Mouse (Mus musculus): ENCODE results near the gene Hist1h2an. TPM values are rescaled to one million over a fixed set of nuclear protein-coding genes. Genes with fewer than 3 reads are reported as not detected.

The Hist1h2an gene
- polyA plus RNA-seq, 1 experiment from 2014 or later: 51.2 TPM

DNA sequence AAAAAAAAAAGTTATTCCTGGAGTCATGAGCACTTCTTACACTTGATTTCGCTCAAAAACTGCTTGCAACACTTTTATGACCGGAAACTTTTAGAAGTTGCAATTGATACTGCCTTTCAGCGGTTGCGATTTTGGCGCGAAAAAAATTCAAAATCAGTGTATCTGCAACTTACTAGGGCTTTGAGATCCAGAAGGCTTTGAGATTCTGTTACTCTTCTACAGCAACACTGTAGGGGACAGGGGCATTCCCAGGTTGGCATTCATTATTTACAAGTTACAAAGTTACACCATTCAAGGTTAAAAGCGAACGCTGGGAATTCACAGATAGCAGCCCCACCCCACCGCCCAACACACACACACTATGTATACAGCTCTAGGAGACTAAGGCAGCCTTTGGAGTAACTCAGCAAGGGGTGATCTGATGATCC lies 3.3 kb downstream of the Hist1h2an start:
- DNase-seq (ENCODE audit: low spot score): peak; percentile 72

DNA sequence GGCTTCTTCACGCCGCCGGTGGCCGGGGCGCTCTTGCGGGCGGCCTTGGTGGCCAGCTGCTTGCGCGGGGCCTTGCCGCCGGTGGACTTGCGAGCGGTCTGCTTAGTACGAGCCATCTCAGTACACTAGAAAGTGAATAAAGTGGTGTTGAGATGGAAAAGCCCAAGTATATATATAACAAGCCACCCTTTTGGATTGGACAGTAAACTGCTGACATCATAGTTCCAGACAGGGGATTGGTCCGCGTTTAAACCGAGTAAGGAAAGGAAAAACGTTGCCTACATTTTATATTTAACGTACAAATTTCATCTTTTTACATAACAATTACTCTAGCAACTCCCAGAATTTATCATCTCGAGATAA lies 3.8 kb downstream of the Hist1h2an start, which contains the start of gene Hist1h3i:
Gene Hist1h3i (minus strand): TSS at position 116 of the 363 bp plus-strand sequence.
- DNase-seq (ENCODE audit: low spot score): peak; percentile 93

DNA sequence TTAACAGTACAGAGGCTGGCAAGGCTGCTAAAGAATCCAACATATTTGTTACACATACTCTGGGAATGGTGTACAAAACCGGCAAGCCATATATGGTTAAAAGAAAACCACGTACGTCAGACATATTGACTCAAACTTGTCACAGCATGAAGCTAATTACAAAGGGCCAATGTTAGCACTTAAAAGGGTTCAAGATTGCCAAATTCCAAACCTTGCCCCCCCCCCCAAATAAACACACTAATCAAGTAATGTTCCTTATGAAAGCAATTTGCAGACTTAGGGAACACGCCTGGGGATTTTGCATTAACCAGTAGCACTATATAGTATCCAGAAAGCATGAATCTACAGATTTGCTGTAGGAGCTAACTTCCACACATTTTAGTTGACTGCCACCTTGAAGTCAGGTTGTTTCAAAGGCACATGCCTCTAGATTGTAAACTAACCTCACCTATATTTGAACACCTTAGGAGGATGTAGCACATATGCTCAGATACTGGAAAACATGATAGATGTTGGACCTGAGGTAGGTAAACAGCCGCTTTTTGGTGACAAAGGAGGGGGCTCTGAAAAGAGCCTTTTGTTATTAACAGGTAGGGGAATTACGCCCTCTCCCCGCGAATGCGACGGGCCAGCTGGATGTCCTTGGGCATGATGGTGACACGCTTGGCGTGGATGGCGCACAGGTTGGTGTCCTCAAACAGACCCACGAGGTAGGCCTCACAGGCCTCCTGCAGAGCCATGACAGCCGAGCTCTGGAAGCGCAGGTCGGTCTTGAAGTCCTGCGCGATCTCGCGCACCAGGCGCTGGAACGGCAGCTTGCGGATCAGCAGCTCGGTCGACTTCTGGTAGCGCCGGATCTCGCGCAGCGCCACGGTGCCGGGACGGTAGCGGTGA lies 4.4 kb downstream of the Hist1h2an start:
- DNase-seq (ENCODE audit: low spot score): peak; percentile 66

DNA sequence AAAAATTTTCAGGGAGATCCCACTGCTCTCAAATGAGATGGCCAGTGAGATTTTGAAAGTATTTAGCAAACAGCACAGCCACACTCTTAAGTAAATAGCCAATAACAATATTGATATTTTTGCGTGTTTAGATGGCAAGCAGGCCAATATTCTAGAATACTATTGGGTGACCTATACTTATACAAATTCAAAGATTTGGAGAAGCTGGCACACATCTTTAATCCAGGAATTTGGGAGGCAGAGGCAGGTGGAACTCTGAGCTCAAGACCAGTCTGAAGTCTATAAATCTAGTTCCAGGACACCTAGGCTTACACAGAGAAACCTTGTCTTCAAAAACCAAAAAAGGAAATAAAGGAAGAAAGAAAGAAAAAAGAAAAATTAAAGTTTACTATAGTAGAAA lies 5.4 kb downstream of the Hist1h2an start:
- no peak for DNase-seq (ENCODE audit: low spot score)

DNA sequence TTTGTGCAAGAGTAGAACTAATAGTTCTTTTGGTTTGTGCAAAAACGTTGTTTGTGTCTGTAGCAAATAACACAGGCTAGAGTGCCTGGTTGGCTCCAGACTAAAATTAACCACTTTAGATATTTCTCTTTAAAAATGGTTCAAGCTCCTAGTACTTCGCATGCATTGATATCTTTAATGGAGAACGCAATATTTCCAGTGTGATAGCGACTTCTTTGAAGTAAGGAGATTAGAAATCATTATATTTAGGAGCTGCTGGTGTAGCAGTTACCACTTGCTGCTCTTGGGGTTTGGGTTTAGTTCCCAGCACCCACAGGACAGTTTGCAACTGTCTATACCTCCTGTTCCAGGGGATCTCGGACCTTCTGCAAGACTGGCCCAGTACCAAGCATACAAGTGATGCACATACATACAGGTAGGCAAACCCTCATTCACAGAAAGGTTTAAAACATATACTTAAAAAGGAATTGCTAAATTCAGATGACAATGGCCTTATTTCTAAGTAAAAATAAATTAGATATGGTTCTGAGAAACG lies 5.9 kb downstream of the Hist1h2an start:
- peak; percentile 5 for DNase-seq (ENCODE audit: low spot score)

DNA sequence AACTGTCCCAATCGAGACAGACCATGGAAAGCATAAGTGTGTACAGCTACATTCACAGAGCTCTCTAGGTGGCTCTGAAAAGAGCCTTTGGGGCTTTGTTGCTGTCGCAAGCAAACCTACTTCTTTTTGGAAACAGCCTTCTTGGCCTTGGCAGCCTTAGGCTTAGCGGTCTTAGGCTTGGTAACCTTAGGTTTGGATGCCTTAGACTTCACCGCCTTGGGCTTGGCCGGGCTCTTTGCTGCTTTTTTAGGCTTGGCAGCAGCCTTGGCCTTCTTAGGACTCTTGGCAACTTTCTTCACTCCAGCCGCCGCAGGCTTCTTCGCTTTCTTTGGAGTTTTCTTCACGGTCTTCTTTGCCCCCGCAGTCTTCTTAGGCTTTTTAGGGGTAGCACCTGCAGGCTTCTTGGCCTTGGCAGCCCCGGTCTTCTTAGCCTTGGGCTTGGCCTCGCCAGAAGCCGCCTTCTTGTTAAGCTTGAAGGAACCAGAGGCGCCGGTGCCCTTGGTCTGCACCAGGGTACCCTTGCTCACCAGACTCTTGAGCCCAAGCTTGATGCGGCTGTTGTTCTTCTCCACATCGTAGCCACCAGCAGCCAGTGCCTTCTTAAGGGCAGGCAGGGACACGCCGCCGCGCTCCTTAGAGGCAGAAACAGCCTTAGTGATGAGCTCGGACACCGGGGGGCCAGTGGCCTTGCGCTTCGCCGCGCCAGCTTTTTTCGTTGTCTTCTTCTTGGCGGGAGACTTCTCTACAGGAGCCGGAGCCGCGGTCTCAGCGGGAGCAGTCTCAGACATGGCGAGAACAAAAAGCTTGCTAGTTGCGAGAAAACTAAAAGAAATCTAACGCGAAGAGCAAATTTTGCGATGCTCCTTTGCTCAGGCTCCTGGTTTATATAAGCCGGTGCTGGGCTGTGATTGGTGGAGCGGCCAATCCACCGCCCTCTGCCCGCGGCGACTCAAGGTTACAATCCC lies 7.0 kb downstream of the Hist1h2an start, which contains the start of gene Hist1h1b:
Gene Hist1h1b (minus strand): TSS at position 859 of the 965 bp plus-strand sequence.
- DNase-seq (ENCODE audit: low spot score): peak; percentile 88

DNA sequence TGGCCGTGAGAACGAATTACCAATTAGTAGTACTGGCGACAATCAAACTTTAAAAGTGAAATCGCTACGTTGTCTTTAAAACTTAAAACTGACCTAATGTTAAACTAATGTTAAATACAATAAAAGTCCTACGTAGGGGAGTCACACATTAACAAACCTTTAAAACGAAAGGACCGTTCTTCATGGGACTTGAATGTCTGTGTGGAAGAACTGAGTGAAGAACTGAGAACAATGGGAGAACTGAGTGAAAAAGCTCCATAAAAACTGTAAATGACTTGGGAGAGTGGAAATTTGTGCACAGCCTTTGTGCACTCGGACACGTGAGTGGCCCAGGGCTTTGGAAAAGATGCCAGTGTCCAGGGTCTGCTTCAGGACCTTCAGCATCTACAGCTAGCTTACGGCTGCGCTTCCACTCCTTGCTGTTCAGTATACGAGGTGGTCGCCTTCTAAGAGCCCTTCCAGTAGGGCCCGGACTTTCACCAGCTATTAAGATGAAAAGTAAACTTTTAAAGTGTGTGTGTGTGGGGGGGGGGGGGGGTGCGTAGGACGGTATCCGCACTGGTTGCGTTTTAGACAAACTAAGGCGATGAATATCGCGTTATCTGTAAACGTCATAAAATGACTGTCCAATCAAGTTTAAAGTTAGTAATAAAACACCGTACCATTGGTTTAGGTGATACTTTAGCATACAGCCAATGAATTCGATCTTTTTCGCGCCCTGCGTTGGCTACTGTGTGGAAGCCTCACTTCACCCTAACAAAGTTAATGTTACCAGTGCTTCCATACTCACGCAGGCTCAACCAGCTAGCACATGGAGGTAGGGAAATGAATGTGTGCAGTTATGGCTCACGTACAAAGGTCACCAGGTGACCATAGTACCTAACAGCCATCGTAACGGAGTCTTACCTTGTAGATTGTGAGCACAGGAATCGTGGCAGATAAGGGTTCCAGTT lies 7.9 kb downstream of the Hist1h2an start:
- DNase-seq (ENCODE audit: low spot score): peak; percentile 91

DNA sequence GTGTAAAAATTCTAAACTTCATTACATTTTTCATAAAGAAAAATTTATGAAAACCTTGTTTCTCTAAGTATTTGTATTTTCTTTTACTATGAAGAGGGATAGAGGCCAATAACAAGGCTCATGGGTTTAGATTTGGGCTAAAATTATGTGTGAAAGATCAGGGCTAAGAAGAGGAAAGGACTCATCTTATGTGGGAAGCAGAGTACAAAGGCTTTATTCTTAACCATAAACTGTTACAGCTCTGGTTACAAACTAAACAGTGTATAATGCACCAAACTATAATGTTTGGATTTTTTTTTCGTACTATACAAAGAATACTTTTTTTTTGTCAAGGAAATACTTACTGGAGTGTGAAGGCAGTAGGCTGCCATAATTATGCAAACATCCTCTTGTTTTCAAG lies 31.3 kb downstream of the Hist1h2an start:
- no peak for DNase-seq (ENCODE audit: low spot score)

DNA sequence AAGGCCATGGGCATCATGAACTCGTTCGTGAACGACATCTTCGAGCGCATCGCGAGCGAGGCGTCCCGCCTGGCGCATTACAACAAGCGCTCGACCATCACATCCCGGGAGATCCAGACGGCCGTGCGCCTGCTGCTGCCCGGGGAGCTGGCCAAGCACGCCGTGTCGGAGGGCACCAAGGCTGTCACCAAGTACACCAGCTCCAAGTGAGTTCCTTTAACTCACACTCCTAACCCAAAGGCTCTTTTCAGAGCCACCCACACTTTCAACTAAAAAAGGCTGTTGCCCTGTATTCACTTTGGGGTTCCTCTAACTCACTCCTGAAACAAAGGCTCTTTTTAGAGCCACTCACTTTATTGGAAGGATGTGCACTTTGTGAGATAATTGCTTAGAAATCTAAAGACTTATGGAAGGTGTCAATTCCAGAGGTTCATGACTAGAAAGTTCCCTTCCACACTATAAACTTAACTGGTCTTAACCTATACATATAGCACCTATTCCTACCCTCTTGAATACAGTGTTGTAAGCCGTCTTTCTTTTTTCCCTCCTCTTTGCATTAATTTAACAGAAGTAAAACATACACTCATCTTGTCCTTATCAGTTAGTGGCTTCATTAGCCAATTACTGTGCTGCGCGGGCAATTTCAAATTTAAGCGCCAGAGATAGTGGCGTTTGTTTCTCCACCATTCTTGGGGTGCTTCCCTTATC lies 32.6 kb downstream of the Hist1h2an start:
- DNase-seq (ENCODE audit: low spot score): peak; percentile 60

DNA sequence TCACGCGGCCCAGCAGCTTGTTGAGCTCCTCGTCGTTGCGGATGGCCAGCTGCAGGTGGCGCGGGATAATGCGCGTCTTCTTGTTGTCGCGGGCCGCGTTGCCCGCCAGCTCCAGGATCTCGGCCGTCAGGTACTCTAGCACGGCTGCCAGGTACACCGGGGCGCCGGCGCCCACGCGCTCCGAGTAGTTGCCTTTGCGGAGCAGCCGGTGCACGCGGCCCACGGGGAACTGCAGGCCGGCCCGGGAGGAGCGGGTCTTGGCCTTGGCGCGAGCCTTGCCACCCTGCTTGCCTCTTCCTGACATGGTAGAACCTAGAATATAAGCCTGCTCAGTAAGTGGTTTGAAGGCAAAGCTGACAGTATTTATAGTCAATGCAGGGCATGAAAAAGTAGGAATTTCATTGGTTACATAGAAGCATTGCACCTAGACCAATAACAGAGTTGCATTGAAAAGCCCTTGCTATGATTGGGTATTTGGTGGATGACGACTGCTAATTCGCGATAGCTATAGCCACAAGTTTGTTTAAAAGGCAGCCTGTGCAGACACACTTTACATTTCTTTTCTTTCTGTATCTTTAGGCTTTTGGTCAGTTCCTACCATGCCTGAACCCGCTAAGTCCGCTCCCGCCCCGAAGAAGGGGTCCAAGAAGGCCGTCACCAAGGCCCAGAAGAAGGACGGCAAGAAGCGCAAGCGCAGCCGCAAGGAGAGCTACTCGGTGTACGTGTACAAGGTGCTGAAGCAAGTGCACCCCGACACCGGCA lies 33.3 kb downstream of the Hist1h2an start, which contains the start of the genes Hist1h2ak and Hist1h2bn:
Gene Hist1h2ak (minus strand): TSS at position 304 of the 762 bp plus-strand sequence.
Gene Hist1h2bn (plus strand): TSS at position 600 of the 762 bp plus-strand sequence.
- DNase-seq (ENCODE audit: low spot score): peak; percentile 95

DNA sequence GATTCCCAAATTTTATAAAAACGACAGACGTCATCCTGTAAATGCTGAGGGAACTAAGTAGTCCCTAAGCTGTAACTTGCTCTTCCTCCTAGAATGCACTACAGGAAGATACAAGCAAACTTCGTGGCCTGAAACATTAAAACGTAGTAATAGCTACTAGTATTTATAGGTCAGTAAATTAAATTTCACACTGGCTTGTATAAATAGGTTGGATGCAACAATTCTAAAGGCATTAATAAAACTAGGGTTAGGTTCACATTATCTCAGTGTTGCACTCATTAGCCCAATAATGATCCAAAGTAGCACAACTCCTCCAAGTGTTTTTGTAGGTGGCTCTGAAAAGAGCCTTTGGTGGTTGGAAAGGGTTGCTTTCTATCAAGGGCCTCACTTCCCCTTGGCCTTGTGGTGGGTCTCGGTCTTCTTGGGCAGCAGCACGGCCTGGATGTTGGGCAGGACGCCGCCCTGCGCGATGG lies 33.9 kb downstream of the Hist1h2an start:
- peak; percentile 66 for DNase-seq (ENCODE audit: low spot score)

DNA sequence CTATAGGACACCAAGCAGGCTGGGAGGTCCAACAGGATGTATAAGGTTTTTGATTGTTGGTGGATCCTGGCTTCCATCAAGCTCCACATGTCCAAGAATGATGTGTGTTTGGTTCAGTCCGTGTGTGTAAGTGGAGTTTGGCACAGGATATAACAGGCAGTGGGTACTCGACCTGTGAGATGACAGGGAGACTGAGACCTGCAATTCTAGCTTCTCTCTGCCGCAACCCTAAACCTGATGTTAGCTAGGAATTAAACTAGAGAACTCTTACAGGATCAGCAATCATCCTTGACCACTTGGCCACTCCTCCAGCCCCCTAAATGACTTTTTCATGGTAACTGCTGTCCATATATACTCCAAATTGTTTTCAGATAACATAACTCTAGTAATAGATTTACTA lies 34.7 kb downstream of the Hist1h2an start:
- peak; percentile 42 for DNase-seq (ENCODE audit: low spot score)

DNA sequence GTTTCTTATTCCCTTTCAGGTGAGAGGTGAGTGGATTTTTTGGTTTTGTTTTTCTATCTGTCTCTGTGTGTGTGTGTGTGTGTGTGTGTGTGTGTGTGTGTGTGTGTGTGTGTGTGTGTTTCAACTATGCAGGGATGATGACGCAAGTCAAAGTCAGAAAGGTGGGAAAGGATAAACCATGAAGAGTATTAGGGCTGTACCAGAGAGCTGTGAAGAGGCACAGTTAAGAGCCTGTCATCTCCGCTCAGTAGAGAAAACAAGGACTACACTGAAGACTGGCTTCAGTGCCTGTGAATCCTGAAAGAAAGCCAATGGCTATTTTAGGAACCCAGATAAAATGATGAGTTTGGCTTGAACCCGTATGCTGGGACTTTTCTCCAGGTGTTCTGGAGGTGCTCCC lies 35.2 kb downstream of the Hist1h2an start:
- peak; percentile 25 for DNase-seq (ENCODE audit: low spot score)

DNA sequence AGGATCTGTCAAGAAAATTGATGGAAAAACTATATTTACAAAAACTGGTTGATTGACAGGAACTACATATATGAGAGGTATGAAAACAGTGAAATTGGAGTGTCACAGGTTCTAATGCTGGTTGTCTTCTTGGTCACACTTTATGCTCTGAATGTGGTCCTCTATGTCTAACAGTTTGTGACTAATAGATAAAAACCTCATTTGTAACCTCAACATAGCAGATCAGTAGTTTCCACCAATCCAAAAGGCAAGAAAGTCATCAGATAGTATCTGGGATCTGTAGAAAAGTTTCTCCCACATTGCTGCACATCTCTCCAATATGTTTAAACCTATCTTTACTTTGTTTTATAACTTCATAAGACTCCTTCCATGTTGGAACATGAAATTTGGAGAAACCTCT lies 35.6 kb downstream of the Hist1h2an start:
- DNase-seq (ENCODE audit: low spot score): no peak

DNA sequence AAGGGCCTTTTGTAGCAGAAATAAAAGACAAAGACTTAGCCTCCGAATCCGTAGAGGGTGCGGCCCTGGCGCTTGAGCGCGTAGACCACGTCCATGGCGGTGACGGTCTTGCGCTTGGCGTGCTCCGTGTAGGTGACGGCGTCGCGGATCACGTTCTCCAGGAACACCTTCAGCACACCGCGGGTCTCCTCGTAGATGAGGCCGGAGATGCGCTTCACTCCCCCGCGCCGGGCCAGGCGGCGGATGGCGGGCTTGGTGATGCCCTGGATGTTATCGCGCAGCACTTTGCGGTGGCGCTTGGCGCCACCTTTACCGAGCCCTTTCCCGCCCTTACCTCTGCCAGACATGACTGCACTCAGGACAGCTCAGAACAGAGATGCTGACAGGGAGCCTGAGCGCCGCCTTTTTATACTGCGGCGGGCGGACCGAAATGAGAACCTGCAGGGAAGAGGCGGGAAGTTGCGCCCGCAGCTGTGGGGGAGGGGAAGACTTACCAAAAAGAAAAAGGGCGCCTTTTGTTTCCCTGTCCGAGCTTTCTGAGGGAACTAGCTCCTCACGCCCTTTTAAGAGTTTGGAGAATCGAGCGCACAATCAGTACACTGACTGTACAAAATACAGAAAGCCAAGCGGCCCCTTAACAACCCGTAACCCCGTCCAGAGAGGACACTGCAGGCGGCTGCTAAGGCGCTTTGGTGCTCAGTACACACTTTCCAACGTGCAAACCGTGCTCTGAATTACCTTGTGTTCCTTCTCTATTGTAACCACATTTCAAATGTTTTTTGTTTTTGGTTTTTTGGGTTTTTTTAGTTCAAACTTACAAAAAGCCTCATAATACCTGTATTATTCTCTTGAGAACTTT lies 36.6 kb downstream of the Hist1h2an start, which contains the start of gene Hist1h4k:
Gene Hist1h4k (minus strand): TSS at position 347 of the 859 bp plus-strand sequence.
- peak; percentile 95 for DNase-seq (ENCODE audit: low spot score)

DNA sequence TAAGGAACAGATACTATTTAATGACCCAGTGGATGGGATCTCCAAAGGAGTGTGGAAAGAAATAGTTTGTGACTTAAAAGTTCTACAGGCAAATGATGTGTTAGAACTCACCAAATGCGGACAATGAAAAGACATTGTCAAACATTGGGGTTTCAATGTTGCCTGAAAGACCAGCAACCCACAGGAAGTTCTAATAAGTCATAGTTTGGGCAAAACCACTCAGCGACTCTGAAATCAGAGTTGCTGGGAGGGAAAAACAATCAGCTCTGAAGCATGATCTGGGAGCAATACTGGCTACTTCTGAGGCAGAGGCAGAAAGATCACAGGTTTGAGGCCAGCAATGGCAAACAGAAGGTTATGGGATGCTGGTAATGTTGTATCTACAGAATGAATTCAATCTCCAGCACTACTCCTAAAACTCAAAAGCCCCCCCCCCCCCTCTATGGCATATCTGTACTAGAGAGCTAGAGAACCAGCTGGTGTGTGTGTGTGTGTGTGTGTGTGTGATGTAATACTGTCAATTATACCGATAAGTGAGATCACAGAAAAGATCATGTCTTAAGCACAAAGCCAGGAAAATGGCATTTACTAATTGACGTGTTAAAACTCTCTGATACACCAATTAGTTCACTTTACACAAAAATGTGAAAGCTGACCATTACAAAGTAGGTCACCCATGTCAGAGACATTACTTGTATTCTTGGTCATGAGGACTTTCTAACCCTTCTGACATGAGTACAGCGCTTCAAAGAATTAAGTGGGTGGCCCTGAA lies 37.4 kb downstream of the Hist1h2an start:
- peak; percentile 58 for DNase-seq (ENCODE audit: low spot score)

DNA sequence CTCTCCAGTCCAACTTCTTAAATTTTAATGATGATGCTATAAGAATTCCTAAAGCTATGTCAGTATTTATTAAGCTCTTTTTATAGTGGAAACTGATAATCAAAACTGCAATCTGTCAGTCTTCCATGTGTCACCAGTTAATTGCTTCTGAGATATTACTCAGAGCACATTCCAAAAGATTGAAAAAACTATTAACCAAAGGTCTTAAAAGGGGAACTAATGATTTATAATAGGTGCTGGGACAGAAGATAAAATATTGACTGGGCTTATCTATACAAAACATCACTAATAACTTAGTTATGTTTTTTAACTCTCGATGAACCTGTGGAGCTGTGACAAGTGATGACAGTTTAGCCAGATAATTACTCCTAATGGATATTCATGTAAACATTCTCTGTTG lies 42.0 kb downstream of the Hist1h2an start:
- no peak for DNase-seq (ENCODE audit: low spot score)

Data from thymus, postnatal 0 days (tissue).